Mouse (Mus musculus) spleen, postnatal 14 days (tissue): ENCODE data around the gene Cep41.

Experiments
- DNase-seq, 2 experiments: peaks; one replicate each; pipeline ENCODE4 v3.0.0; 2021 to 2022; ENCODE audit warnings: low spot score in 2 of 2

The Cep41 gene

GRCm38 (mm10) chr6:30629989-30630388 lies 63.6 kb downstream of the Cep41 start:
- no peak for DNase-seq

GRCm38 (mm10) chr6:30628152-30628551 lies 65.4 kb downstream of the Cep41 start:
- DNase-seq: no peak

- no peak for DNase-seq
These were observed 68.8 kb downstream of the Cep41 start for GRCm38 (mm10) chr6:30624763-30625162.

- no peak for DNase-seq
These were observed 71.6 kb downstream of the Cep41 start for GRCm38 (mm10) chr6:30621986-30622389.

GRCm38 (mm10) chr6:30620994-30621393 lies 72.6 kb downstream of the Cep41 start:
- no peak for DNase-seq

- DNase-seq: no peak
These were observed 73.0 kb downstream of the Cep41 start for GRCm38 (mm10) chr6:30620591-30620990.

- DNase-seq: no peak
These were observed 73.9 kb downstream of the Cep41 start for GRCm38 (mm10) chr6:30619606-30620005.

- no peak for DNase-seq
These were observed 74.8 kb downstream of the Cep41 start for GRCm38 (mm10) chr6:30618735-30619134.

GRCm38 (mm10) chr6:30617959-30618590 lies 75.5 kb downstream of the Cep41 start:
- no peak for DNase-seq

GRCm38 (mm10) chr6:30617020-30617958 lies 76.3 kb downstream of the Cep41 start:
- DNase-seq: no peak

GRCm38 (mm10) chr6:30616491-30616941 lies 77.0 kb downstream of the Cep41 start:
- DNase-seq: no peak

- DNase-seq: no peak
These were observed 77.8 kb downstream of the Cep41 start for GRCm38 (mm10) chr6:30615741-30616140.

- no peak for DNase-seq
These were observed 79.3 kb downstream of the Cep41 start for GRCm38 (mm10) chr6:30614251-30614650.

- no peak for DNase-seq
These were observed 82.3 kb downstream of the Cep41 start for GRCm38 (mm10) chr6:30611212-30611611.

GRCm38 (mm10) chr6:30610710-30611109 lies 82.8 kb downstream of the Cep41 start, which contains the start of gene Cpa5:
Cpa5 (plus strand) TSS chr6:30611010.
- DNase-seq: no peak

- no peak for DNase-seq
These were observed 87.9 kb downstream of the Cep41 start for GRCm38 (mm10) chr6:30605672-30606071.

GRCm38 (mm10) chr6:30605111-30605510 lies 88.4 kb downstream of the Cep41 start:
- no peak for DNase-seq

- DNase-seq: no peak
These were observed 89.1 kb downstream of the Cep41 start for GRCm38 (mm10) chr6:30604342-30604867.
